Mouse (Mus musculus): Measurements from ENCODE around the gene Nr0b1.
A peak's percentile ranks its signal among the peaks of the same experiment; 100 is the strongest.

Nr0b1 gene

GRCm38 (mm10) chrX:86191614-86192419 lies at the start of gene Nr0b1:
Gene Nr0b1 (plus strand): TSS chrX:86191764.
- no peak for DNase-seq (ENCODE audit: low read depth)

GRCm38 (mm10) chrX:86187250-86187649 lies 4.3 kb upstream of the Nr0b1 start:
- no peak for DNase-seq (ENCODE audit: low read depth)

- DNase-seq (ENCODE audit: low read depth): no peak
Measured at GRCm38 (mm10) chrX:86192420-86192994, 943 bp downstream of the Nr0b1 start.

GRCm38 (mm10) chrX:86193386-86193785 lies 1.8 kb downstream of the Nr0b1 start:
- DNase-seq (ENCODE audit: low read depth): no peak

DNA sequence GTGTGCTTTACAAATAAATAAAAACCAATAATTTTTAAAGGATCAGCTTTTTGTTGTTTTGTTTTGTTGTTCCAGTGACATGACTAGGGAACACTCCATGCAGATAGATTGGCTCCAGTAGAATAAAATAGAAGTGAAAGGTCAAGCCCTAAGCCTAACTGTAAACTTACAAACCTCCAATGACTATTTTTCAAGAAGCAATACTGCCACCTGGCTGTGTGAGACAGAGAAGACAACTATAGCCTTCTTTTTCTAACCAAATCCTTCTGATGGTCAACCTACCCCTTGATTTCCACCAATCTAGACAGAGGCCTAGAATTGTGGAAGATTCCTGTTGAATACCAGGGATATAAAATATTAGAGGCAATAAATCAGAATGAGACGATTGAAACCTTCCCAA lies 45.7 kb downstream of the Nr0b1 start:
- DNase-seq (ENCODE audit: low read depth): peak; percentile 0
